In genomic region chr6:89066588-89066987, GRCm38 (mm10) we compare ENCODE assay signal across 24 mouse cellular contexts.
DNase-seq lines count a peak whose midpoint lies in the region; ATAC-seq and TF ChIP-seq lines count a peak whose summit lies in the region.
"Had no signal": no experiment of that assay in that cellular context is flagged by ENCODE, and none has a peak within 500 bp of the region (broad histone marks: within the 10 kb centered on the region; RNA-seq: fewer than 3 reads in every experiment).

No protein-coding gene starts in this region.

- WGBS in midbrain, embryonic 10.5 days, result 28% methylated on average over 5 of the region's 5 CpGs
- WGBS in midbrain, embryonic 11.5 days, result 20% methylated on average over 5 of the region's 5 CpGs
- WGBS in hindbrain, embryonic 11.5 days, result 31% methylated on average over 5 of the region's 5 CpGs
- 36% methylated on average over 5 of the region's 5 CpGs for WGBS in neural tube, embryonic 13.5 days

- TF ChIP-seq CTCF in CH12.LX (conservative IDR thresholded peaks at IDR 0.05 in 1 of 2, IDR thresholded peaks at IDR 0.05 in 1 of 2; ENCODE audit: low read depth in 2 of 2, low read length in 2 of 2), result no peak

- in situ Hi-C loops in CH12.LX (cut with MboI; ENCODE audit: low pct_ligation_motif_present, low pct_unique_long_range_greater_than_20kb, low sequenced_read_pairs), result loop anchor here (5.0 kb wide), 1 partner anchor 36 kb away; no protein-coding TSS in a partner anchor

- H3K27ac ChIP-seq in midbrain, embryonic 10.5 days (replicated peaks), result peak overlapping the region; percentile 55
- H3K27ac ChIP-seq in midbrain, embryonic 11.5 days (ENCODE audit: low read depth, low read length), result no peak overlapping the region
- no peak overlapping the region for H3K27ac ChIP-seq in CH12.LX (ENCODE audit: insufficient read depth, low read depth)
- H3K27ac ChIP-seq in hindbrain, embryonic 11.5 days (ENCODE audit: low read depth, low read length), result no peak overlapping the region; the same call in 1 of the 2 replicates
- no peak overlapping the region for H3K27ac ChIP-seq in neural tube, embryonic 13.5 days (replicated peaks)
- H3K27ac ChIP-seq: embryonic facial prominence, embryonic 13.5 days; limb, embryonic 13.5 days; liver, embryonic 13.5 days had no signal

- no peaks in the 10 kb centered on the region for H3K79me2 ChIP-seq in CH12.LX (replicated peaks; ENCODE audit: control insufficient read depth, extremely low read depth, insufficient read depth, poor library complexity, severe bottlenecking)

- peaks cover 48% of the 10 kb centered on the region for H3K4me1 ChIP-seq in midbrain, embryonic 10.5 days
- H3K4me1 ChIP-seq in midbrain, embryonic 11.5 days (ENCODE audit: control insufficient read depth, insufficient read depth, low read length), result peaks cover 11% of the 10 kb centered on the region
- peaks cover 6 to 27% of the 10 kb centered on the region in 2 experiments for H3K4me1 ChIP-seq in CH12.LX (ENCODE audit: control insufficient read depth in 1 of 2, insufficient read depth in 2 of 2)
- no peaks in the 10 kb centered on the region for H3K4me1 ChIP-seq in hindbrain, embryonic 11.5 days (replicated peaks; ENCODE audit: control insufficient read depth, insufficient read depth, low read length)
- H3K4me1 ChIP-seq in neural tube, embryonic 13.5 days (replicated peaks), result peaks cover 30% of the 10 kb centered on the region
- H3K4me1 ChIP-seq: embryonic facial prominence, embryonic 13.5 days; limb, embryonic 13.5 days; liver, embryonic 13.5 days had no signal

- no peak for TF ChIP-seq POLR2A in CH12.LX (IDR thresholded peaks at IDR 0.05; ENCODE audit: low read depth, low read length)

- H3K27me3 ChIP-seq in midbrain, embryonic 10.5 days (ENCODE audit: low read depth, poor library complexity, severe bottlenecking), result peaks cover 10% of the 10 kb centered on the region; the same call in 1 of the 2 replicates
- no peaks in the 10 kb centered on the region for H3K27me3 ChIP-seq in midbrain, embryonic 11.5 days (ENCODE audit: control insufficient read depth, insufficient read depth, low read length)
- peaks cover 54% of the 10 kb centered on the region for H3K27me3 ChIP-seq in CH12.LX (replicated peaks)
- no peaks in the 10 kb centered on the region for H3K27me3 ChIP-seq in hindbrain, embryonic 11.5 days (ENCODE audit: control insufficient read depth, insufficient read depth, low read length)
- H3K27me3 ChIP-seq in neural tube, embryonic 13.5 days, result no peaks in the 10 kb centered on the region
- H3K27me3 ChIP-seq: embryonic facial prominence, embryonic 13.5 days; limb, embryonic 13.5 days; liver, embryonic 13.5 days had no signal

- no peak; the same call in 1 of the 2 replicates for TF ChIP-seq EP300 in CH12.LX (IDR thresholded peaks at IDR 0.05; ENCODE audit: low read length)

- no peaks in the 10 kb centered on the region for H3K36me3 ChIP-seq in midbrain, embryonic 10.5 days
- H3K36me3 ChIP-seq in midbrain, embryonic 11.5 days (ENCODE audit: control insufficient read depth, insufficient read depth, low read length), result no peaks in the 10 kb centered on the region
- H3K36me3 ChIP-seq in CH12.LX (replicated peaks in 1 of 2; ENCODE audit: control insufficient read depth in 1 of 2, insufficient read depth in 1 of 2, low read length in 1 of 2), result no peaks in the 10 kb centered on the region
- no peaks in the 10 kb centered on the region for H3K36me3 ChIP-seq in hindbrain, embryonic 11.5 days (ENCODE audit: control insufficient read depth, insufficient read depth, low read length)
- no peaks in the 10 kb centered on the region for H3K36me3 ChIP-seq in neural tube, embryonic 13.5 days
- H3K36me3 ChIP-seq: embryonic facial prominence, embryonic 13.5 days; G1E; limb, embryonic 13.5 days; liver, embryonic 13.5 days had no signal

- no peak overlapping the region for H3K9ac ChIP-seq in midbrain, embryonic 11.5 days (ENCODE audit: low read length)
- H3K9ac ChIP-seq in CH12.LX (ENCODE audit: insufficient read depth, low read depth), result no peak overlapping the region
- H3K9ac ChIP-seq in hindbrain, embryonic 11.5 days (ENCODE audit: low read depth, low read length), result peak overlapping the region; percentile 1; the same call in 1 of the 2 replicates
- no peak overlapping the region for H3K9ac ChIP-seq in neural tube, embryonic 13.5 days
- H3K9ac ChIP-seq: embryonic facial prominence, embryonic 13.5 days; limb, embryonic 13.5 days; liver, embryonic 13.5 days; lung, embryonic 14.5 days had no signal

- no peak for TF ChIP-seq RAD21 in CH12.LX (IDR thresholded peaks at IDR 0.05; ENCODE audit: low read depth, low read length)

- H3K4me3 ChIP-seq in midbrain, embryonic 10.5 days, result no peak overlapping the region
- no peak overlapping the region for H3K4me3 ChIP-seq in midbrain, embryonic 11.5 days (ENCODE audit: low read depth, low read length)
- H3K4me3 ChIP-seq in CH12.LX (replicated peaks in 1 of 3; ENCODE audit: low read depth in 2 of 3, low read length in 2 of 3, poor library complexity in 1 of 3), result no peak overlapping the region
- no peak overlapping the region for H3K4me3 ChIP-seq in hindbrain, embryonic 11.5 days (ENCODE audit: low read depth, low read length)
- no peak overlapping the region for H3K4me3 ChIP-seq in neural tube, embryonic 13.5 days
- H3K4me3 ChIP-seq: embryonic facial prominence, embryonic 13.5 days; limb, embryonic 13.5 days; liver, embryonic 13.5 days; myocyte had no signal

- peak; percentile 23 for DNase-seq in midbrain, embryonic 10.5 days (ENCODE audit: low spot score)
- no peak for DNase-seq in midbrain, embryonic 11.5 days (ENCODE audit: low spot score, missing footprints)
- peak; percentile 63 for DNase-seq in CH12.LX (ENCODE audit: extremely low read depth)
- peak; percentile 39 for DNase-seq in hindbrain, embryonic 11.5 days (ENCODE audit: low spot score)
- DNase-seq in layer of hippocampus, adult 9-10 months (ENCODE audit: low spot score), result no peak
- DNase-seq in adrenal gland, postnatal 14 days, result no peak
- DNase-seq: adrenal gland, postnatal 25 days; cerebellum, adult 18-20 months; heart, postnatal 14 days; kidney, adult 9 months; liver, embryonic 13.5 days; lung, embryonic 14.5 days; lung, postnatal 36 days; right cerebral cortex, postnatal 25 days; thymus, adult 2 months had no signal

- no peaks in the 10 kb centered on the region for H3K9me3 ChIP-seq in midbrain, embryonic 10.5 days (replicated peaks)
- H3K9me3 ChIP-seq in midbrain, embryonic 11.5 days (ENCODE audit: control insufficient read depth, low read length), result no peaks in the 10 kb centered on the region
- peaks cover 4% of the 10 kb centered on the region for H3K9me3 ChIP-seq in CH12.LX (replicated peaks; ENCODE audit: low read length)
- H3K9me3 ChIP-seq in hindbrain, embryonic 11.5 days (ENCODE audit: control insufficient read depth, low read length), result no peaks in the 10 kb centered on the region
- 0 out of 2 replicates have a peak, but pooled peaks cover 2% of the 10 kb centered on the region for H3K9me3 ChIP-seq in neural tube, embryonic 13.5 days
- H3K9me3 ChIP-seq: G1E; limb, embryonic 13.5 days; liver, embryonic 13.5 days had no signal

- no peak overlapping the region for H3K4me2 ChIP-seq in midbrain, embryonic 11.5 days
- H3K4me2 ChIP-seq in CH12.LX (ENCODE audit: insufficient read depth, low read depth, poor library complexity, severe bottlenecking), result no peak overlapping the region
- H3K4me2 ChIP-seq in hindbrain, embryonic 11.5 days (replicated peaks; ENCODE audit: low read depth, low read length), result no peak overlapping the region
- no peak overlapping the region for H3K4me2 ChIP-seq in neural tube, embryonic 13.5 days
- H3K4me2 ChIP-seq: embryonic facial prominence, embryonic 13.5 days; heart, embryonic 11.5 days; limb, embryonic 13.5 days; liver, embryonic 13.5 days; lung, embryonic 14.5 days had no signal

- no peak for ATAC-seq in midbrain, embryonic 11.5 days (ENCODE audit: low FRiP score)
- peak; percentile 54; the same call in 1 of the 2 replicates for ATAC-seq in hindbrain, embryonic 11.5 days (ENCODE audit: low FRiP score)
- peak; percentile 56 for ATAC-seq in neural tube, embryonic 13.5 days (ENCODE audit: low read depth)
- no peak for ATAC-seq in activated CD4-positive, CD25-positive, alpha-beta regulatory T cell, adult 4 months
- ATAC-seq: CD4-positive, CD25-positive, alpha-beta regulatory T cell, adult 4 months; inflammation-experienced regulatory T-cells, adult 6 months had no signal

- dilution Hi-C loops in CH12.LX (cut with MboI; ENCODE audit: extremely low pct_ligation_motif_present, extremely low pct_unique_long_range_greater_than_20kb, low sequenced_read_pairs), result no loop called here

TF ChIP-seq in CH12.LX, 34 proteins besides CTCF, POLR2A, EP300 and RAD21:
- TF ChIP-seq GABPA (IDR thresholded peaks at IDR 0.05; ENCODE audit: insufficient replicate concordance, low read depth, low read length), result no peak
- peak; percentile 36; the same call in 1 of the 2 replicates for TF ChIP-seq BHLHE40 (IDR thresholded peaks at IDR 0.05; ENCODE audit: low read depth, low read length)
TF ChIP-seq in CH12.LX: peak in this region for 1.

Comparison
In these comparisons a context has a peak if more than half of its experiments do, and no peak if none do; other contexts are left out.
1. DNase-seq: peak in midbrain, embryonic 10.5 days (single experiment), CH12.LX (single experiment) and hindbrain, embryonic 11.5 days (single experiment); none in midbrain, embryonic 11.5 days (single experiment), layer of hippocampus, adult 9-10 months (single experiment) and adrenal gland, postnatal 14 days (single experiment).
2. ATAC-seq: peak in hindbrain, embryonic 11.5 days (single experiment) and neural tube, embryonic 13.5 days (single experiment); none in midbrain, embryonic 11.5 days (single experiment) and activated CD4-positive, CD25-positive, alpha-beta regulatory T cell, adult 4 months (single experiment).